In genomic region chr2:165867549-165867948, GRCm38 (mm10) we compare ENCODE assay signal across 8 mouse cellular contexts. TPM values are rescaled to one million over a fixed set of nuclear protein-coding genes. Genes with fewer than 3 reads are reported as not detected.
DNase-seq lines count a peak whose midpoint lies in the region; ATAC-seq lines count a peak whose summit lies in the region.

No protein-coding gene starts in this region.

- no peak for ATAC-seq in kidney, embryonic 16.5 days (ENCODE audit: low FRiP score, low TSS enrichment)
- ATAC-seq in hindbrain, embryonic 15.5 days (ENCODE audit: low FRiP score, low read depth), result no peak
- ATAC-seq in neural tube, embryonic 12.5 days (ENCODE audit: low FRiP score, low read depth), result peak; percentile 18; the same call in 1 of the 2 replicates

- peak overlapping the region; percentile 69 for H3K27ac ChIP-seq in kidney, embryonic 16.5 days (ENCODE audit: low read length)
- peak overlapping the region; percentile 74 for H3K27ac ChIP-seq in forebrain, embryonic 10.5 days
- peak overlapping the region; percentile 81 for H3K27ac ChIP-seq in hindbrain, embryonic 15.5 days (replicated peaks)
- peak overlapping the region; percentile 62 for H3K27ac ChIP-seq in neural tube, embryonic 12.5 days

- no peak for DNase-seq in kidney, postnatal 25 days
- no peak for DNase-seq in forebrain, embryonic 10.5 days (ENCODE audit: extremely low spot score, low spot score)
- DNase-seq in gastrocnemius, adult 8-10 months (ENCODE audit: low spot score in 2 of 2), result no peak
- DNase-seq in adrenal gland, adult 8-10 months, result no peak
- DNase-seq in adipocyte (ENCODE audit: low spot score), result no peak

- no peaks in the 10 kb centered on the region for H3K27me3 ChIP-seq in kidney, embryonic 16.5 days (ENCODE audit: insufficient read depth, low read length)
- H3K27me3 ChIP-seq in forebrain, embryonic 10.5 days (ENCODE audit: poor library complexity, severe bottlenecking), result no peaks in the 10 kb centered on the region
- H3K27me3 ChIP-seq in hindbrain, embryonic 15.5 days, result no peaks in the 10 kb centered on the region
- no peaks in the 10 kb centered on the region for H3K27me3 ChIP-seq in neural tube, embryonic 12.5 days (replicated peaks)

- H3K4me1 ChIP-seq in kidney, embryonic 16.5 days (ENCODE audit: insufficient read depth, low read length), result peaks cover 47% of the 10 kb centered on the region
- H3K4me1 ChIP-seq in forebrain, embryonic 10.5 days, result peaks cover 74% of the 10 kb centered on the region
- H3K4me1 ChIP-seq in hindbrain, embryonic 15.5 days (replicated peaks), result peaks cover 71% of the 10 kb centered on the region
- H3K4me1 ChIP-seq in neural tube, embryonic 12.5 days, result peaks cover 73% of the 10 kb centered on the region

- H3K36me3 ChIP-seq in kidney, embryonic 16.5 days (ENCODE audit: insufficient read depth, low read length), result peaks cover 12% of the 10 kb centered on the region; the same call in 1 of the 2 replicates
- peaks cover 80% of the 10 kb centered on the region for H3K36me3 ChIP-seq in forebrain, embryonic 10.5 days (replicated peaks)
- H3K36me3 ChIP-seq in hindbrain, embryonic 15.5 days, result no peaks in the 10 kb centered on the region
- peaks cover 10% of the 10 kb centered on the region for H3K36me3 ChIP-seq in neural tube, embryonic 12.5 days

- no peaks in the 10 kb centered on the region for H3K9me3 ChIP-seq in kidney, embryonic 16.5 days (ENCODE audit: low read length)
- no peaks in the 10 kb centered on the region for H3K9me3 ChIP-seq in forebrain, embryonic 10.5 days
- H3K9me3 ChIP-seq in hindbrain, embryonic 15.5 days, result no peaks in the 10 kb centered on the region
- no peaks in the 10 kb centered on the region for H3K9me3 ChIP-seq in neural tube, embryonic 12.5 days

- WGBS in kidney, embryonic 16.5 days, result 63% methylated on average over 9 of the region's 9 CpGs
- WGBS in forebrain, embryonic 10.5 days, result 89% methylated on average over 9 of the region's 9 CpGs
- WGBS in hindbrain, embryonic 15.5 days, result 50% methylated on average over 9 of the region's 9 CpGs
- 63% methylated on average over 9 of the region's 9 CpGs for WGBS in neural tube, embryonic 12.5 days

- no peak overlapping the region for H3K4me2 ChIP-seq in kidney, embryonic 16.5 days (replicated peaks; ENCODE audit: low read depth, low read length)
- H3K4me2 ChIP-seq in hindbrain, embryonic 15.5 days, result 0 out of 2 replicates have a peak overlapping the region, but pooled peaks have one; percentile 1
- peak overlapping the region; percentile 19 for H3K4me2 ChIP-seq in neural tube, embryonic 12.5 days (replicated peaks)

- H3K9ac ChIP-seq in kidney, embryonic 16.5 days (replicated peaks; ENCODE audit: low read length), result no peak overlapping the region
- H3K9ac ChIP-seq in hindbrain, embryonic 15.5 days, result no peak overlapping the region
- H3K9ac ChIP-seq in neural tube, embryonic 12.5 days, result no peak overlapping the region

- H3K4me3 ChIP-seq in kidney, embryonic 16.5 days (ENCODE audit: low read length), result no peak overlapping the region
- no peak overlapping the region for H3K4me3 ChIP-seq in forebrain, embryonic 10.5 days
- no peak overlapping the region for H3K4me3 ChIP-seq in hindbrain, embryonic 15.5 days
- H3K4me3 ChIP-seq in neural tube, embryonic 12.5 days, result no peak overlapping the region

RNA-seq across cellular contexts. Expression of gene Zmynd8, which starts 31.3 kb away (rescaled TPM):
- polyA plus RNA-seq in kidney, embryonic 16.5 days (2015; fragmentation: Nextera tagmentation; extraction: Ambion mirVana), result 58.2 and 69.4 TPM in 2 replicates
- 60.2 and 64.4 TPM in 2 replicates for polyA plus RNA-seq in forebrain, embryonic 10.5 days (2016; fragmentation: Nextera tagmentation; extraction: Ambion mirVana)
- polyA plus RNA-seq in hindbrain, embryonic 15.5 days (2015; fragmentation: Nextera tagmentation; extraction: Ambion mirVana), result 71.8 and 79.2 TPM in 2 replicates
- polyA plus RNA-seq in neural tube, embryonic 12.5 days (2016; fragmentation: Nextera tagmentation; extraction: Ambion mirVana), result 68.7 and 81.4 TPM in 2 replicates
- total RNA-seq in gastrocnemius, adult 8-10 months (2022), result 10 to 100 TPM; 11.4 to 14.4 (median 13.5) TPM
- 10 to 100 TPM; 51.7 to 94.5 (median 70.6) TPM for total RNA-seq in adrenal gland, adult 8-10 months (2022)
